Mouse (Mus musculus) G1E (cell line): ENCODE results near the gene Lypd6. TPM values are rescaled to one million over a fixed set of nuclear protein-coding genes. Genes with fewer than 3 reads are reported as not detected.

Source experiments
- ATAC-seq: 2 replicates; pipeline ENCODE4 v1.8.0; 2016; ENCODE audit warnings: mild to moderate bottlenecking; ENCODE audit not compliant: insufficient number of reproducible peaks, poor library complexity, low FRiP score, severe bottlenecking; ENCODE audit errors: extremely low read depth
- DNase-seq: peaks from one replicate; pipeline ENCODE4 v3.0.0; 2012; ENCODE audit warnings: low spot score
- H3K27me3 ChIP-seq: 2 replicates; pipeline ENCODE4 v1.6.1; 2012; ENCODE audit warnings: mild to moderate bottlenecking, low read length, inconsistent platforms; ENCODE audit not compliant: insufficient read depth
- H3K36me3 ChIP-seq: replicated peaks from 2 replicates; pipeline ENCODE3; 2012; ENCODE audit warnings: mild to moderate bottlenecking, inconsistent platforms
- H3K4me1 ChIP-seq: 2 replicates; pipeline ENCODE4 v1.6.1; 2012; ENCODE audit warnings: low read depth, low read length, inconsistent platforms, mixed read lengths; ENCODE audit not compliant: insufficient read depth
- H3K4me3 ChIP-seq: 2 replicates; pipeline ENCODE4 v1.5.1; 2012; ENCODE audit warnings: low read depth, mild to moderate bottlenecking, inconsistent platforms, low read length, moderate library complexity, mixed read lengths
- H3K9me3 ChIP-seq: replicated peaks from 2 replicates; pipeline ENCODE4 v1.6.1; 2012; ENCODE audit warnings: inconsistent platforms
- CTCF ChIP-seq: IDR thresholded peaks from 2 replicates; pipeline ENCODE4 v1.5.1; 2012; ENCODE audit warnings: low read depth, low read length, inconsistent platforms, mixed read lengths
- GATA1 ChIP-seq: IDR thresholded peaks from 2 replicates; pipeline ENCODE4 v1.6.1; 2012; ENCODE audit warnings: borderline replicate concordance, low read length, inconsistent platforms, mixed read lengths
- GATA2 ChIP-seq: IDR thresholded peaks from 2 replicates; pipeline ENCODE4 v1.6.1; 2012; ENCODE audit warnings: low read depth, low read length, inconsistent platforms, borderline replicate concordance
- POLR2AphosphoS5 ChIP-seq: IDR thresholded peaks from 2 replicates; pipeline ENCODE4 v1.6.1; 2012; ENCODE audit warnings: low read depth, low read length, inconsistent platforms; ENCODE audit not compliant: insufficient replicate concordance
- TAL1 ChIP-seq: conservative IDR thresholded peaks from 2 replicates; pipeline ENCODE4 v1.6.1; 2012; ENCODE audit warnings: low read depth, low read length, inconsistent platforms, mixed read lengths
- polyA plus RNA-seq: library from polyadenylated mRNA; stranded (reverse); fragments of >175 nt; gene quantifications from 2 replicates; pipeline ENCODE4 v1.2.3, GENCODE M21; 2012
- total RNA-seq, 2 experiments: library from RNA; stranded (forward) in 1 of 2; stranded (reverse) in 1 of 2; fragments of 200-1000 nt in 1 of 2; fragments of >200 nt in 1 of 2; fragmentation: Nextera tagmentation in 1 of 2; gene quantifications; 2 replicates each; pipeline ENCODE4 v1.2.3; 2014 to 2017

The Lypd6 gene
- total RNA-seq (2014; fragmentation: Nextera tagmentation) (not detected in 2 replicates), total RNA-seq (2017) (not detected in 2 replicates), polyA plus RNA-seq (not detected in 2 replicates)

- Histone ChIP-seq H3K36me3 (no peaks in the 10 kb centered on the region), H3K4me3 (no peak within 1 kb of the TSS; the same call in 1 of the 2 replicates), H3K9me3 (peaks cover 26% of the 10 kb centered on the region), H3K27me3 (no peaks in the 10 kb centered on the region; the same call in 1 of the 2 replicates), H3K4me1 (no peaks in the 10 kb centered on the region)
- ATAC-seq (no peak), DNase-seq (no peak)
- TF ChIP-seq GATA1: no peak
- TF ChIP-seq GATA2: no peak
- no peak for TF ChIP-seq POLR2AphosphoS5
- TF ChIP-seq CTCF: no peak
- no peak for TF ChIP-seq TAL1
Measured at GRCm38 (mm10) chr2:50066246-50066967, at the start of gene Lypd6. TSS of gene Lypd6 (plus strand) at chr2:50066429.

GRCm38 (mm10) chr2:50019477-50019876 is 46.8 kb upstream of the Lypd6 start:
- DNase-seq (no peak), ATAC-seq (no peak)
- Histone ChIP-seq H3K27me3 (no peaks in the 10 kb centered on the region), H3K9me3 (peaks cover 18% of the 10 kb centered on the region), H3K4me3 (no peak overlapping the region), H3K36me3 (no peaks in the 10 kb centered on the region), H3K4me1 (no peaks in the 10 kb centered on the region)
- TF ChIP-seq POLR2AphosphoS5: no peak
- TF ChIP-seq TAL1: no peak
- no peak for TF ChIP-seq GATA2
- no peak for TF ChIP-seq GATA1
- TF ChIP-seq CTCF: no peak

GRCm38 (mm10) chr2:50025549-50025948 is 40.7 kb upstream of the Lypd6 start:
- DNase-seq: no peak
- Histone ChIP-seq H3K4me3 (no peak overlapping the region), H3K4me1 (no peaks in the 10 kb centered on the region), H3K36me3 (no peaks in the 10 kb centered on the region), H3K27me3 (no peaks in the 10 kb centered on the region), H3K9me3 (peaks cover 26% of the 10 kb centered on the region)
- ATAC-seq: no peak
- TF ChIP-seq TAL1: no peak
- no peak for TF ChIP-seq POLR2AphosphoS5
- no peak for TF ChIP-seq GATA1
- TF ChIP-seq CTCF: no peak
- TF ChIP-seq GATA2: no peak

- Histone ChIP-seq H3K4me1 (no peaks in the 10 kb centered on the region), H3K9me3 (peaks cover 22% of the 10 kb centered on the region), H3K4me3 (no peak overlapping the region), H3K36me3 (no peaks in the 10 kb centered on the region), H3K27me3 (no peaks in the 10 kb centered on the region)
- no peak for DNase-seq
- TF ChIP-seq POLR2AphosphoS5: no peak
- TF ChIP-seq GATA1: no peak
- no peak for TF ChIP-seq GATA2
- TF ChIP-seq TAL1: no peak
- TF ChIP-seq CTCF: no peak
- ATAC-seq: no peak
Measured at GRCm38 (mm10) chr2:50028930-50029329, 37.3 kb upstream of the Lypd6 start.

- Histone ChIP-seq H3K27me3 (no peaks in the 10 kb centered on the region), H3K4me1 (no peaks in the 10 kb centered on the region), H3K36me3 (no peaks in the 10 kb centered on the region), H3K4me3 (no peak overlapping the region), H3K9me3 (peaks cover 8% of the 10 kb centered on the region; the same call in 1 of the 2 replicates)
- ATAC-seq (no peak), DNase-seq (no peak)
- TF ChIP-seq TAL1 (no peak), GATA2 (no peak), GATA1 (no peak), POLR2AphosphoS5 (no peak), CTCF (no peak)
Measured at GRCm38 (mm10) chr2:50044170-50044870, 21.9 kb upstream of the Lypd6 start.

- no peaks in the 10 kb centered on the region for H3K27me3 ChIP-seq
- no peak overlapping the region for H3K4me3 ChIP-seq
- TF ChIP-seq GATA2: no peak
- TF ChIP-seq POLR2AphosphoS5: no peak
- TF ChIP-seq TAL1: no peak
- no peak for TF ChIP-seq GATA1
- no peak for TF ChIP-seq CTCF
- no peaks in the 10 kb centered on the region for H3K36me3 ChIP-seq
- H3K9me3 ChIP-seq: peaks cover 8% of the 10 kb centered on the region; the same call in 1 of the 2 replicates
- no peaks in the 10 kb centered on the region for H3K4me1 ChIP-seq
- no peak for DNase-seq
- no peak for ATAC-seq
Measured at GRCm38 (mm10) chr2:50044871-50045470, 21.3 kb upstream of the Lypd6 start.
